Mouse (Mus musculus): Measurements from ENCODE around the gene Vmn1r228.

Gene Vmn1r228

DNA sequence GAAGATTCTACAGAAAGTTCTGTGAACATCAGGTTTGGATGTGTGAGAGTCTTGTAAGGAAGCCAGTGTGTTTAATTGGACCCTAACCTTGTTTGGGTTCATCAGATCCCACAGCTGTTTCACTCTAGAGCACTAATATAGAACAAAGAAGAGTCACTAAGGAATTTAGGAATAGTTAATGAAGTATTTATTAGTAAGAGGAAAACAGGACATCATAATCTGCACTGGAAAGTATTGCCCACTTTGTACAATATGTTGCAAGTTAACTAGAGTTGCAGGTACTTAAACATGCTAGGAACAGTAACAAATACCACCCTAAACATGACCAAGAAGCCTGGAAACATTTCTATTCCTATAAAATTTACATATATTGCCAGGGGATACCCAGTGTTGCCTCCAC is at the start of gene Vmn1r228:
Gene Vmn1r228 (minus strand): TSS at position 101 of the 400 bp plus-strand sequence.

GRCm38 (mm10) chr17:20811255-20811654 is 25.3 kb upstream of the Vmn1r228 start, which contains the start of gene Vmn1r229:
Gene Vmn1r229 (plus strand): TSS chr17:20811555.
- 66% methylated on average over 1 of the region's 1 CpGs for WGBS

GRCm38 (mm10) chr17:20729543-20729942 is 56.4 kb downstream of the Vmn1r228 start, which contains the start of gene Vmn1r227:
Gene Vmn1r227 (plus strand): TSS chr17:20729843.
- 45% methylated on average over 1 of the region's 1 CpGs for WGBS

Data from cerebral cortex, adult 2 months (tissue).